Mouse (Mus musculus) limb, embryonic 15.5 days (tissue): ENCODE results near the gene Pdlim7. TPM values are rescaled to one million over a fixed set of nuclear protein-coding genes. Genes with fewer than 3 reads are reported as not detected.

ENCODE experiments used
- ATAC-seq: fragments of 200-750 bp; cut with Nextera tagmentation; 2 replicates; pipeline ENCODE4 v1.8.0; 2017; ENCODE audit warnings: low read depth, moderate TSS enrichment; ENCODE audit not compliant: insufficient number of reproducible peaks, low FRiP score, low TSS enrichment
- H3K27ac ChIP-seq: fragments of 300-500 bp; sonication (generic); 2 replicates; pipeline ENCODE4 v1.5.1; 2015; ENCODE audit warnings: moderate library complexity, mild to moderate bottlenecking, inconsistent platforms
- H3K27me3 ChIP-seq: fragments of 300-500 bp; sonication (generic); 2 replicates; pipeline ENCODE4 v1.6.1; 2015; ENCODE audit warnings: inconsistent platforms
- H3K36me3 ChIP-seq: fragments of 300-500 bp; sonication (generic); 2 replicates; pipeline ENCODE4 v1.6.1; 2015; ENCODE audit warnings: inconsistent platforms
- H3K4me1 ChIP-seq: fragments of 300-500 bp; sonication (generic); 2 replicates; pipeline ENCODE4 v1.6.1; 2015; ENCODE audit warnings: inconsistent platforms
- H3K4me2 ChIP-seq: fragments of 300-500 bp; sonication (generic); 2 replicates; pipeline ENCODE4 v1.6.1; 2015; ENCODE audit warnings: mild to moderate bottlenecking, inconsistent platforms
- H3K4me3 ChIP-seq: fragments of 300-500 bp; sonication (generic); 2 replicates; pipeline ENCODE4 v1.5.1; 2015; ENCODE audit warnings: mild to moderate bottlenecking, inconsistent platforms
- H3K9ac ChIP-seq: fragments of 300-500 bp; sonication (generic); 2 replicates; pipeline ENCODE4 v1.6.1; 2015; ENCODE audit warnings: inconsistent platforms
- H3K9me3 ChIP-seq: fragments of 300-500 bp; sonication (generic); 2 replicates; pipeline ENCODE4 v1.6.1; 2016; ENCODE audit warnings: inconsistent platforms
- whole genome bisulfite sequencing: fragments of 180-500 bp; shearing (Covaris S2); methylation state at CpG from one replicate; pipeline ENCODE4 v1.1.7; 2015; 5-methylcytosine and 5-hydroxymethylcytosine counted together
- polyA plus RNA-seq: library from polyadenylated mRNA; unstranded; fragments of >200 nt; fragmentation: Nextera tagmentation; extraction: Ambion mirVana; gene quantifications from 2 replicates; pipeline ENCODE4 v1.2.1, GENCODE M21; 2015

Pdlim7 gene
- polyA plus RNA-seq, 1 experiment from 2014 or later, result 147 TPM

DNA sequence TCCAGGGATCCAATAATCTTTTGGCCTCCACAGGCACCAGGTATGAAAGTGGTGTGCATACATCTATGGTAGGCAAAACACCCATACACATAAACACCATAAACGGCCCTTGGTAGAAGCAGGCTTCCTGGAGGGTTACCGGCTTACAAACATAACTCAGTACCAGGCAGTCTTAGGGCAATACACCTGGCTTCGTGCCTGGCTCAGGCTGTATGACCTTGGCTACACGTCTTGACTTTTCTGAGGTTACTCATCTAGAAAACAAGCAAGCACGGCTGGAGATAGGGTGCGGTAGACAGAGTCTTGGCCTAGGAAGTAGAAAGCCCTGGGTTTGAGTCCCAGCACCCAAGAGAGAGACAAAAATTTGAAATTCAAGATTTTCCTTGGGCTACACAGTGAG, 16.8 kb downstream of the Pdlim7 start:
- H3K27me3 ChIP-seq, result no peaks in the 10 kb centered on the region
- WGBS, result 85% methylated on average over 6 of the region's 6 CpGs
- no peak overlapping the region for H3K4me3 ChIP-seq
- H3K27ac ChIP-seq, result no peak overlapping the region
- no peak overlapping the region for H3K4me2 ChIP-seq
- no peak for ATAC-seq
- H3K36me3 ChIP-seq, result peaks cover 46% of the 10 kb centered on the region
- H3K9me3 ChIP-seq, result no peaks in the 10 kb centered on the region
- H3K9ac ChIP-seq, result no peak overlapping the region
- H3K4me1 ChIP-seq, result peaks cover 13% of the 10 kb centered on the region; the same call in 1 of the 2 replicates

DNA sequence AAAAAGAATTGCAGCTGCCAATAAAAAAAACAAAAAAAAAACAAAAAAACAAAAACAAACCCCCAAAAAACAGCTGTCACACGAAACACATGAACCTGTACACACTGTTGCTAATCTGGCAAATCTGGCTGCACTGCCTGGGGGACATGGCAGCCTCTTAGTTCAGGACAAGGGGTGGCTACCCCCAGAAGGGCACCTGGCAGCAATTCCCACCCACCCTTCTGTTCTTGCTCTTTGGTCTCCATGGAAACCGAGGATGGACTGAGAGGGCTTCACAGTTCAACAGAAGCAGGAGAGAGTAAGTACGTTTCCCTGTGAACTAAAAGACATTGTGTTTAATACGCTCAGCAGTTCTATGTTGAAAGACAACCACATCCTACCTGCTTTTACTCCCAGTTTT, 17.8 kb downstream of the Pdlim7 start:
- peaks cover 36% of the 10 kb centered on the region for H3K36me3 ChIP-seq
- 41% methylated on average over 4 of the region's 4 CpGs for WGBS
- no peak overlapping the region for H3K27ac ChIP-seq
- H3K4me2 ChIP-seq, result no peak overlapping the region
- H3K9me3 ChIP-seq, result no peaks in the 10 kb centered on the region
- peaks cover 13% of the 10 kb centered on the region; the same call in 1 of the 2 replicates for H3K4me1 ChIP-seq
- ATAC-seq, result no peak
- H3K4me3 ChIP-seq, result no peak overlapping the region
- no peak overlapping the region for H3K9ac ChIP-seq
- no peaks in the 10 kb centered on the region for H3K27me3 ChIP-seq

DNA sequence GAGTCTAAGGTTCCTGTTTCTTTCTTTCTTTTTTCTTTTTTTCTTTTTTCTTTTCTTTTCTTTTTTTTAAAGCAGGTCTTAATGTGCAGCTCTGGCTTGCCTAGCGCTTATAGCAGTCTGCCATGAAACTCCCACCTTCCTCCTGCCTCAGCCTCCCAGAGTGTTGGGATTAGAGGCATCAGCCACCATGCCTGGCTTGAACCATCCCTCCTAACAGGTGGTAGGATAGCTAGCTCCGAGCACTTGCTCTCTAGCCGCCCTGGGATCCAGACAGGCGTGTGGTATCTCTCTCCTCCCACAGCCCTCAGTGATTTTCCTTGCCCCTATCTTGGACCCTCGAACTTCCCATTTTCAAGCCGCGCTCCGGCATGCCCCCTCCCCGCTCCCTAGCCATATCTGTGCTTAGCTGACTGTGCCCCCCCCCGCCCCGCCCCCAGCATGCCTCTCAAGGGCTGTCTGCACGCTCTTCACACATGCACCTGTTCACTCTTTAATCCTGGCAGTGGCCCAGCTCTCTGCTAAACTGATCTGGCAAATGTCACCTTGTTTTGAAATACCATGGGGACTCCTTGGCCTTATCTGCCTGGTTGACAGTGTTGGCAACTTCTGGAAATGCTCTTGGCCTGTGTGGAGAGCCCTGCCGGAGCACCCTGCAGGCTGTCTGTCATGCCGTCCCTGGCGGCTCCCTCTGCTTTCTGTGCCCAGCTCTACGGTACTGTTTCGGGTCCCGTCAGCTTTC, 18.4 kb downstream of the Pdlim7 start:
- H3K4me2 ChIP-seq, result no peak overlapping the region
- peaks cover 31% of the 10 kb centered on the region for H3K36me3 ChIP-seq
- no peak overlapping the region for H3K4me3 ChIP-seq
- 16% methylated on average over 18 of the region's 18 CpGs for WGBS
- no peak overlapping the region for H3K27ac ChIP-seq
- H3K9me3 ChIP-seq, result no peaks in the 10 kb centered on the region
- H3K9ac ChIP-seq, result no peak overlapping the region
- no peaks in the 10 kb centered on the region for H3K27me3 ChIP-seq
- no peak for ATAC-seq
- H3K4me1 ChIP-seq, result peaks cover 13% of the 10 kb centered on the region; the same call in 1 of the 2 replicates

DNA sequence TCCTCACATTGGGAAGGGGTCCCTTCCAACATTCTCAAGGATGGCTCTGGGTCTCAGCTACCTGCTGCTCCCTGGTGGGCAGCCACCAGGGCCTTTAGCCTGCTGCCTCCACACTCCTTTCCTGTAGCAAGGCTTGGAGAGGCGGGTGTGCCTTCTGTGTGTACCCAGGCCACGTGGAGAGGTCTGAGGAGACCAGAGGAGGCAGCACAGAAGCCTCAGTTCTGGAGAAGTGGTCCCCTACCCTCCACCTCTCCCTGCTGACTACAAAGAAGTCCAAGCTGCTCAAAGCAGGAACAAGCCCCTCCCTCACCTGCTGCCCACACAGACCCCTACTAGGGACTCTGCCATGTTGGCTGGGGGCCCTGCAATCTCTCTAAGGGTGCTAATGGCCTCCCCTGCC, 19.2 kb downstream of the Pdlim7 start:
- Histone ChIP-seq H3K4me2 (no peak overlapping the region), H3K4me1 (peaks cover 13% of the 10 kb centered on the region; the same call in 1 of the 2 replicates), H3K4me3 (no peak overlapping the region), H3K27ac (no peak overlapping the region), H3K9me3 (no peaks in the 10 kb centered on the region), H3K27me3 (no peaks in the 10 kb centered on the region), H3K36me3 (peaks cover 25% of the 10 kb centered on the region), H3K9ac (no peak overlapping the region)
- 24% methylated on average over 2 of the region's 2 CpGs for WGBS
- no peak for ATAC-seq

DNA sequence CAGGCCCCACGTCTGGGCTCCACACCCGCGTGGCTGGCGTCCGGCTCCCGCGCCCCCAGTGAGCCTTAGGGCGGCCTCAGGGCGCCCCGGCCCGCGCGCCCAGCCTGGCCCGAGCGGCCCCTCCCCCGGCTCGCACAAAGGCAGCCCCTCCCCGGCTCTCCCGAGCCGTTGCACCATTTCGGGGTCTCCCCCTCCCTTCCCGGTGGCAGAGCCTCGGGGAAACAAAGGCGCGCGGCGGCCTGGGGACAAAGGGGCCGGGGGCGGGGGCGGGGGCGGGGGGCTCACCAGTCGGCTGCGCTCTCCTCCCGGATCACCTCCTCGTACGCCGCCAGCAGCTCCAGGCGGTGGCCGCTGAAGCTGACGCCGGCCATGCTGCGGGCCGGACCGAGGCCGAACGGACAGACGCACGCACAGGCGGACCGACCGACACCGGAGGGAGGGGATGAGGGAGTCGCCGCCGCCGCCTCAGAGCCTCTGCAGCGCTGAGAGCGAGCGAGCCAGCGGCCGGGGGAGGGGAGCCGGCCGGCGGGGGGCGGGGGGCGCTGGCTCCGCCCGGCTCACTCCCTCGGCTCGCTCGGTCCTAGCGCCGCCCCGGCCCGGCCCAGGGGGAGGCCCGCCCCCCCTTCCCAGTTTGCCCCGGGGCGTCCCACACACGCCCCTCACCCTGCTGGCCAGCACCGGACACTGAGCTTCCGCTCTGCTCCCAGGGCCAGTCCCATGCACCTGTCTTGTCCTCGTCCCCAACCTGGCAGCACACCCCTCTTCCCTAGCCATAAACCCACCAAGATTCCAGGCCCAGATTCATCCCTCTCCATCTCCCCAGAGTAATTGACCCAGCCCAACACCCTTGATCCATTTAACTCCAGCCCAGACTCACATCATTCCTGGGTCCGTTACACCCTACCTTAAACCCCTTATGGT, 25.6 kb downstream of the Pdlim7 start, which contains the start of gene Dbn1:
Gene Dbn1, minus strand, starts transcription at position 534 of the 921 bp plus-strand sequence.
- Histone ChIP-seq H3K36me3 (no peaks in the 10 kb centered on the region), H3K4me3 (peak within 1 kb of the TSS; percentile 93), H3K9ac (peak within 1 kb of the TSS; percentile 96), H3K4me2 (peak within 1 kb of the TSS; percentile 80), H3K27me3 (no peaks in the 10 kb centered on the region), H3K4me1 (peaks cover 50% of the 10 kb centered on the region), H3K9me3 (no peaks in the 10 kb centered on the region), H3K27ac (peak within 1 kb of the TSS; percentile 91)
- ATAC-seq, result peak; percentile 81
- under 1% methylated on average over 70 of the region's 83 CpGs for WGBS

DNA sequence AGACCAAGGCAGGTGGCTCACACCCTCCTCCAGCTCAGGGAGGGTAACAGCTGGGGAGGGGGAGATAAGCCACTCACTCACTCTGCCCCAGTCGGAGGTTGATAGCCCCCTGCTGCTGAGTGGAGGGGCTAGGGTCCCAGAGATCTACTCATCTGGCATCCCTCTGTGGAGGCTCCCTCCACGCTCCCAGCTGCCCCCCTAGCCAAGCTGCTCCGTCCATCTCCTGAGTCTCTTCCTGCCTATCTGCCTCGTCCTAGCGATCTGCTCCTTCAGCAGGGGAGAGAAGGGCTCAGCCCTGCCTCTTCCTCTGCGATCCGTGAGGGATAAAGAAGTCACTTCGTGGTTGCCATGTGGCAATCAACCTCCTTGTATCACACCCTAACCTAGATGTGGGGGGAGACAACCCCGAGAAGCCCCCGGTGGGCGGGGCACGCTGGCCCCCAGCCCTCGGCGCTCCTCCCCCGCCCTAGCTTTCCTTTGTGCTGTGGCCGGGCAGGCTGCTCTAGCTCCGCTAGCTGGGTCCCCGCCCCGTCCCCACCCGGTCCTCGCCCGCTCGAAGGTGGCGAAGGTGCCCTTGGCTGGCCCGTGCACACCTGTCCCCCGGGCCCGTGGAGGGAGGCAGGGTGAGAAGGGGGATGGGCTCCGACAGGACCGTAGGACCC, 26.4 kb downstream of the Pdlim7 start:
- ATAC-seq, result peak; percentile 50
- 0% methylated on average over 28 of the region's 29 CpGs for WGBS
- H3K4me2 ChIP-seq, result peak overlapping the region; percentile 80
- peaks cover 8% of the 10 kb centered on the region for H3K36me3 ChIP-seq
- peak overlapping the region; percentile 93 for H3K4me3 ChIP-seq
- H3K9ac ChIP-seq, result peak overlapping the region; percentile 96
- no peaks in the 10 kb centered on the region for H3K9me3 ChIP-seq
- H3K4me1 ChIP-seq, result peaks cover 56% of the 10 kb centered on the region
- H3K27me3 ChIP-seq, result no peaks in the 10 kb centered on the region
- H3K27ac ChIP-seq, result peak overlapping the region; percentile 91

DNA sequence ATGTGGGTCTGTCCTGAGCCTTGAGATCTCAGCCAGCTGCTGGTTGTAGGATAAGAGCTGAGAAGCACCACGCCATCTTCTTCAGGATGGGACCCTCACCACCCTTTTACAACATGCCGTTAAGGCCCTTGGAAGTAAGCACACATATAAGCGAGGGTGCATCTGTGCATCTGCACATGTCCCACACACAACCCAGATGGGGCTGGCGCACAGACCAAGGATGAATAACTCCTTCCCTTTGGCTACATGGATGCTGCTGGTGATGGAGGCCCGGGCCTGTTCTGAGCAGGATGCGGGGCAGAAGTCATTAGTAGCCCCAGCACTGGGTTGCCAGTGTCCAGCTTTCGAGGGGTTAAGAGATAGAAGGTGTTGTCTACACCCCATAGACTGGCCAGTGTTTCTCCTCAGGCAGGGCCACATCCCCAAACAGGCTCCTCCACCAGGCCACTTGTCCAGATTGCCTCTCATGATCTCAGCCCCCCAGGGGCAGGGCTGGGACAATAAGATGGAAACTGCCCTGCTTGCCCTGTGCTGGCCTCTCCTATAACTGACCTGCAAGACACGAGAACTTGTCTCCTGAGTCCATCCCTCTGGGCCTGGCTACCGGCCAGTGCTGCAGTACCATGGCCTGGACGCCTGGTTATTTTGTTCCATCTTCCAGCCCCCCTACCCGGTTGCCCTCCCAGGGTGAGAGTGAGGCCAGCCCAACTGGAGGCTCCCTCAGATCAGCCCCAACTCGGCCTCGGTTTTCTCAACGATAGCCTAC, 27.3 kb downstream of the Pdlim7 start:
- H3K4me2 ChIP-seq, result peak overlapping the region; percentile 80
- peaks cover 56% of the 10 kb centered on the region for H3K4me1 ChIP-seq
- H3K9me3 ChIP-seq, result no peaks in the 10 kb centered on the region
- H3K9ac ChIP-seq, result peak overlapping the region; percentile 96
- ATAC-seq, result no peak
- no peaks in the 10 kb centered on the region for H3K27me3 ChIP-seq
- peak overlapping the region; percentile 93 for H3K4me3 ChIP-seq
- 34% methylated on average over 14 of the region's 14 CpGs for WGBS
- peaks cover 16% of the 10 kb centered on the region for H3K36me3 ChIP-seq
- H3K27ac ChIP-seq, result peak overlapping the region; percentile 91

DNA sequence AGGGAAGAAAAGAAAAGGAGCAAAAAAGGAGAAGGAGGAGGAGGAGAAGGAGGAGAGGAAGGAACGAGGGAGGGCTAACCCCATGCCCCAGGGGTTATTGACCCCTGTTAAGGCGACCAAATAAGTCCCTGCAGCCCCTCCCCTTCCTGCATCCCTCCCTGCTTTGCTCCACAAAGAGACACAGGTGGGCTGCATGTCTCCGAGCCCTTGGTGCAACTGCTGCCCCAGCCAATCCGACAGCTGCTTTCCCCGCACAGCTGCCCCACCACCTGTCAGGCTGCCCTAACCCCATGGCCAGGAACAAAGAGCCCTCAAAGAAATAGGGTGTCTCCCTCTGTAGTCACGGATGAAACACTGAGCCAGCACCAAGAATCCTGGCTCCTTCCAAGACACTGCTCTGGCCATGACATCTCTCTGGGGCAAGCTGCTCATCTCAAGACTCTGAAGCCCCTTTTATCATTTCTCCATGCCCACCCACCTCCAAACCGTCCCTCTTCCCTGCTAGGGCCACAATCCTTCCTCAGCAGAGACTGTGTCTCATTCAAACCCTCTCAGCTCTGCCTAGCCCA, 28.9 kb downstream of the Pdlim7 start:
- Histone ChIP-seq H3K4me2 (0 out of 2 replicates have a peak overlapping the region, but pooled peaks have one; percentile 2), H3K27ac (0 out of 2 replicates have a peak overlapping the region, but pooled peaks have one; percentile 57), H3K36me3 (peaks cover 32% of the 10 kb centered on the region), H3K4me3 (no peak overlapping the region), H3K27me3 (no peaks in the 10 kb centered on the region), H3K9me3 (no peaks in the 10 kb centered on the region), H3K9ac (0 out of 2 replicates have a peak overlapping the region, but pooled peaks have one; percentile 10), H3K4me1 (peaks cover 56% of the 10 kb centered on the region)
- WGBS, result 28% methylated on average over 7 of the region's 7 CpGs
- no peak for ATAC-seq

DNA sequence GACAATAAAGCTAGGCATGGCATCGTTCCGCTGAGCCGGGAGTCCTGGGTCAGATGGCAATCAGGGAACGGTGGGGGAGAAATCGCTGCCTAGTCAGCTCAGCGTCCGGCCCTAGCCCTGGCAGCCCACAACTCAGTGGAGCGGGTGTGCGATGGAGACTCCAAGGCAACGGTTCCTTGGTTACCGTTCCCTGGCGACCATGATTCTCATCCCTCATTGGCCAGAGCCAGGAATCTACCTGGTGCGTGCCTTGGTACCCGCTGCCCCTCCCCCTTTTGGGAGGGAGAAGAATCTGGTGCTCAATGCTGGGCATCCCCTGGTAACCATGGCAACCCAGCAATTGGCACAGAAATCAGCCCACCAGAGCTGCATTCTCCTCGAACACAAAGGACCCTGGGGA, 29.9 kb downstream of the Pdlim7 start:
- H3K4me1 ChIP-seq, result peaks cover 56% of the 10 kb centered on the region
- H3K36me3 ChIP-seq, result peaks cover 41% of the 10 kb centered on the region
- H3K9me3 ChIP-seq, result no peaks in the 10 kb centered on the region
- WGBS, result 50% methylated on average over 15 of the region's 15 CpGs
- H3K9ac ChIP-seq, result no peak overlapping the region
- H3K27me3 ChIP-seq, result no peaks in the 10 kb centered on the region
- no peak overlapping the region for H3K4me2 ChIP-seq
- H3K27ac ChIP-seq, result 0 out of 2 replicates have a peak overlapping the region, but pooled peaks have one; percentile 59
- ATAC-seq, result no peak
- H3K4me3 ChIP-seq, result no peak overlapping the region

DNA sequence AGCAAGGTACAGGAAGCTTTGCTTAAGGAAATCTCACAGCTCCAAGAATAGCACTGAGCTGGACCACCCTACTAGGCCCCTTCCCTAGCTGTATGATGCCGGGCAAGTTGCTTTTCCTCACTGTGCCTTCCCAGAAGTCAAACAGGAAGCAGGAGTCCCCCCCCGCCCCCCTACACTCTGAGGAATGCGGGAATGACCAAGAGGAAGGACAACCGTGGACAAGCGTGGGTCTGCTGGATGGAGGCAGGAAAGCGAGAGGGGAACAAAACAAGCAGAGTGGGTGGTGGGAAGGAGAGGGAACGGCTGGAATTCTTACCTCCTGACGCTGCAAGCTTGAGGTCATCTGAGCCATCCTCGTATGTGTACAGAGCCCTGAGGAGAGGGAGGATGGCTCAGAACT, 30.4 kb downstream of the Pdlim7 start:
- H3K4me2 ChIP-seq, result no peak overlapping the region

More for the DNA sequence above, 30.4 kb downstream of the Pdlim7 start:
- 53% methylated on average over 9 of the region's 9 CpGs for WGBS
- H3K4me1 ChIP-seq, result peaks cover 51% of the 10 kb centered on the region
- no peak for ATAC-seq
- no peaks in the 10 kb centered on the region for H3K9me3 ChIP-seq
- no peak overlapping the region for H3K9ac ChIP-seq
- H3K27ac ChIP-seq, result peak overlapping the region; percentile 59; the same call in 1 of the 2 replicates
- H3K36me3 ChIP-seq, result peaks cover 44% of the 10 kb centered on the region
- H3K4me3 ChIP-seq, result no peak overlapping the region
- H3K27me3 ChIP-seq, result no peaks in the 10 kb centered on the region
